Mouse (Mus musculus) midbrain, postnatal 0 days (tissue): Measurements from ENCODE around the gene Amy1. TPM values are rescaled to one million over a fixed set of nuclear protein-coding genes. Genes with fewer than 3 reads are reported as not detected.
A peak's percentile ranks its signal among the peaks of the same experiment; 100 is the strongest.

Experiments used
- ATAC-seq: fragments of 200-750 bp; cut with Nextera tagmentation; 2 replicates; pipeline ENCODE4 v1.8.0; 2017; ENCODE audit warnings: moderate number of reproducible peaks, mild to moderate bottlenecking, moderate TSS enrichment, moderate library complexity; ENCODE audit not compliant: low FRiP score
- DNase-seq: peaks from one replicate; pipeline ENCODE4 v3.0.0-alpha.2; 2015; ENCODE audit warnings: low spot score
- H3K27ac ChIP-seq: fragments of 300-500 bp; sonication (generic); 2 replicates; pipeline ENCODE4 v1.5.1; 2014; ENCODE audit warnings: low read depth, mild to moderate bottlenecking, low read length, mixed read lengths
- H3K27me3 ChIP-seq: fragments of 300-500 bp; sonication (generic); 2 replicates; pipeline ENCODE4 v1.6.1; 2014; ENCODE audit warnings: low read length, control low read depth, mixed read lengths; ENCODE audit not compliant: insufficient read depth
- H3K36me3 ChIP-seq: fragments of 300-500 bp; sonication (generic); 2 replicates; pipeline ENCODE4 v1.6.1; 2014; ENCODE audit warnings: low read length, control low read depth, mixed read lengths; ENCODE audit not compliant: insufficient read depth
- H3K4me1 ChIP-seq: fragments of 300-500 bp; sonication (generic); 2 replicates; pipeline ENCODE4 v1.6.1; 2014; ENCODE audit warnings: mild to moderate bottlenecking, control low read depth, antibody characterized with exemption, low read length, mixed read lengths; ENCODE audit not compliant: insufficient read depth
- H3K4me2 ChIP-seq: fragments of 300-500 bp; sonication (generic); 2 replicates; pipeline ENCODE4 v1.6.1; 2014; ENCODE audit warnings: low read depth, mild to moderate bottlenecking, low read length, mixed read lengths; ENCODE audit not compliant: poor library complexity, severe bottlenecking
- H3K4me3 ChIP-seq: fragments of 300-500 bp; sonication (generic); 2 replicates; pipeline ENCODE4 v1.5.1; 2014; ENCODE audit warnings: low read depth, mild to moderate bottlenecking, low read length, moderate library complexity
- H3K9ac ChIP-seq: fragments of 300-500 bp; sonication (generic); replicated peaks from 2 replicates; pipeline ENCODE4 v1.6.1; 2014; ENCODE audit warnings: mild to moderate bottlenecking, low read length, moderate library complexity, mixed read lengths; ENCODE audit not compliant: poor library complexity, severe bottlenecking
- H3K9me3 ChIP-seq: fragments of 300-500 bp; sonication (generic); 2 replicates; pipeline ENCODE4 v1.6.1; 2016; ENCODE audit warnings: low read length, control low read depth
- CTCF ChIP-seq: IDR thresholded peaks from 2 replicates; pipeline ENCODE4 v1.5.1; 2016; ENCODE audit warnings: antibody characterized with exemption, mild to moderate bottlenecking
- WGBS: fragments of 180-500 bp; shearing (Covaris S2); extraction: QIAGEN DNeasy Blood & Tissue Kit; methylation state at CpG from one replicate; pipeline ENCODE4 v1.1.7; 2014; 5-methylcytosine and 5-hydroxymethylcytosine counted together
- polyA plus RNA-seq: library from polyadenylated mRNA; unstranded; fragments of >200 nt; fragmentation: Nextera tagmentation; extraction: Ambion mirVana; gene quantifications from 2 replicates; pipeline ENCODE4 v1.2.1, GENCODE M21; 2015
- total RNA-seq: library from RNA; depleted of rRNA; stranded (reverse); fragments of >200 nt; gene quantifications from 2 replicates; pipeline ENCODE4 v1.2.3, GENCODE M21; 2014

Amy1 gene
- total and polyA plus RNA-seq, 2 experiments from 2014 or later = 35.1 to 36.1 TPM

- Histone ChIP-seq H3K27ac (peak overlapping the region; percentile 99), H3K9me3 (no peaks in the 10 kb centered on the region), H3K36me3 (peaks cover 2% of the 10 kb centered on the region; the same call in 1 of the 2 replicates), H3K4me2 (peak overlapping the region; percentile 66), H3K27me3 (no peaks in the 10 kb centered on the region), H3K4me1 (no peaks in the 10 kb centered on the region), H3K9ac (peak overlapping the region; percentile 92), H3K4me3 (peak overlapping the region; percentile 74)
- 13% methylated on average over 13 of the region's 13 CpGs for WGBS
- peak; percentile 23 for DNase-seq
- TF ChIP-seq CTCF = peak; percentile 23; the same call in 1 of the 2 replicates
- peak; percentile 33; the same call in 1 of the 2 replicates for ATAC-seq
Measured at GRCm38 (mm10) chr3:113630564-113630963, 24.1 kb upstream of the Amy1 start.

GRCm38 (mm10) chr3:113629606-113630359 lies 23.3 kb upstream of the Amy1 start, which contains the start of gene Rnpc3:
Gene Rnpc3 (minus strand): TSS chr3:113630149.
- peak within 1 kb of the TSS; percentile 99 for H3K27ac ChIP-seq
- peak within 1 kb of the TSS; percentile 74 for H3K4me3 ChIP-seq
- H3K4me1 ChIP-seq = no peaks in the 10 kb centered on the region
- no peaks in the 10 kb centered on the region for H3K27me3 ChIP-seq
- ATAC-seq (peak; percentile 97), DNase-seq (peak; percentile 99)
- no peaks in the 10 kb centered on the region for H3K9me3 ChIP-seq
- peak within 1 kb of the TSS; percentile 92 for H3K9ac ChIP-seq
- peak; percentile 32 for TF ChIP-seq CTCF
- under 1% methylated on average over 66 of the region's 70 CpGs for WGBS
- H3K4me2 ChIP-seq = peak within 1 kb of the TSS; percentile 66
- peaks cover 2% of the 10 kb centered on the region; the same call in 1 of the 2 replicates for H3K36me3 ChIP-seq

- 0 out of 2 replicates have a peak, but pooled peaks cover 6% of the 10 kb centered on the region for H3K36me3 ChIP-seq
- no peak overlapping the region for H3K27ac ChIP-seq
- no peak overlapping the region for H3K9ac ChIP-seq
- no peak overlapping the region for H3K4me2 ChIP-seq
- no peak overlapping the region for H3K4me3 ChIP-seq
- 54% methylated on average over 1 of the region's 1 CpGs for WGBS
- no peaks in the 10 kb centered on the region for H3K4me1 ChIP-seq
- H3K27me3 ChIP-seq = no peaks in the 10 kb centered on the region
- ATAC-seq (0 out of 2 replicates have a peak, but pooled peaks have one; percentile 31), DNase-seq (no peak)
- no peaks in the 10 kb centered on the region for H3K9me3 ChIP-seq
- no peak for TF ChIP-seq CTCF
Measured at GRCm38 (mm10) chr3:113590844-113591243, 15.7 kb downstream of the Amy1 start.

GRCm38 (mm10) chr3:113574578-113574977 lies 31.9 kb downstream of the Amy1 start:
- no peaks in the 10 kb centered on the region for H3K27me3 ChIP-seq
- ATAC-seq (no peak), DNase-seq (no peak)
- H3K27ac ChIP-seq = no peak overlapping the region
- 81% methylated on average over 4 of the region's 4 CpGs for WGBS
- no peak overlapping the region for H3K9ac ChIP-seq
- H3K4me3 ChIP-seq = no peak overlapping the region
- H3K36me3 ChIP-seq = no peaks in the 10 kb centered on the region
- no peaks in the 10 kb centered on the region for H3K9me3 ChIP-seq
- H3K4me2 ChIP-seq = no peak overlapping the region
- no peaks in the 10 kb centered on the region for H3K4me1 ChIP-seq
- TF ChIP-seq CTCF = no peak

- Histone ChIP-seq H3K4me1 (no peaks in the 10 kb centered on the region), H3K36me3 (no peaks in the 10 kb centered on the region), H3K4me2 (no peak overlapping the region), H3K4me3 (no peak overlapping the region), H3K27me3 (no peaks in the 10 kb centered on the region), H3K27ac (no peak overlapping the region), H3K9ac (no peak overlapping the region), H3K9me3 (no peaks in the 10 kb centered on the region)
- no peak for TF ChIP-seq CTCF
- DNase-seq (no peak), ATAC-seq (no peak)
- WGBS = 76% methylated on average over 2 of the region's 2 CpGs
Measured at GRCm38 (mm10) chr3:113574138-113574537, 32.4 kb downstream of the Amy1 start.

GRCm38 (mm10) chr3:113572158-113572557 lies 34.3 kb downstream of the Amy1 start:
- no peak overlapping the region for H3K4me3 ChIP-seq
- ATAC-seq (no peak), DNase-seq (no peak)
- H3K27ac ChIP-seq = no peak overlapping the region
- H3K4me2 ChIP-seq = no peak overlapping the region
- no peaks in the 10 kb centered on the region for H3K4me1 ChIP-seq
- no peaks in the 10 kb centered on the region for H3K9me3 ChIP-seq
- no peaks in the 10 kb centered on the region; the same call in 1 of the 2 replicates for H3K36me3 ChIP-seq
- H3K9ac ChIP-seq = no peak overlapping the region
- WGBS = 81% methylated on average over 3 of the region's 3 CpGs
- TF ChIP-seq CTCF = no peak
- no peaks in the 10 kb centered on the region for H3K27me3 ChIP-seq
